Mouse (Mus musculus) kidney, postnatal 36 days (tissue): ENCODE measurements around the gene Taldo1.
"Not testable (repeated sequence)": the region's sequence is repeated elsewhere in the genome, so short reads cannot be mapped to it uniquely, and the experiment has no call there.

ENCODE experiments used
- DNase-seq, 2 experiments: peaks; one replicate each; pipeline ENCODE4 v3.0.0; 2021 to 2022; ENCODE audit warnings: mixed read lengths in 2 of 2

Taldo1 gene

GRCm38 (mm10) chr7:141442199-141442598, 50.2 kb downstream of the Taldo1 start:
- no peak for DNase-seq

- DNase-seq, result peak in 1 of 2 experiments; percentile 42
Observed at GRCm38 (mm10) chr7:141443081-141443821, 51.3 kb downstream of the Taldo1 start.

- peak; percentile 77 to 85 for DNase-seq
Observed at GRCm38 (mm10) chr7:141443828-141444237, 51.8 kb downstream of the Taldo1 start, which contains the start of gene Pidd1. Gene Pidd1, minus strand, starts transcription at chr7:141444025.

GRCm38 (mm10) chr7:141446374-141446773, 54.4 kb downstream of the Taldo1 start:
- not testable (repeated sequence) for DNase-seq

- peak; percentile 95 to 96 for DNase-seq
Observed at GRCm38 (mm10) chr7:141447110-141447991, 55.4 kb downstream of the Taldo1 start, which contains the start of gene Rplp2. Gene Rplp2, plus strand, starts transcription at chr7:141447370.

- DNase-seq, result no peak
Observed at GRCm38 (mm10) chr7:141451928-141452327, 59.9 kb downstream of the Taldo1 start.
